Mouse (Mus musculus): ENCODE results near the gene Anxa6. TPM values are rescaled to one million over a fixed set of nuclear protein-coding genes. Genes with fewer than 3 reads are reported as not detected.

Anxa6 gene
- total and polyA plus RNA-seq, 3 experiments, result 47.0 to 49.4 TPM; not detected in 1

DNA sequence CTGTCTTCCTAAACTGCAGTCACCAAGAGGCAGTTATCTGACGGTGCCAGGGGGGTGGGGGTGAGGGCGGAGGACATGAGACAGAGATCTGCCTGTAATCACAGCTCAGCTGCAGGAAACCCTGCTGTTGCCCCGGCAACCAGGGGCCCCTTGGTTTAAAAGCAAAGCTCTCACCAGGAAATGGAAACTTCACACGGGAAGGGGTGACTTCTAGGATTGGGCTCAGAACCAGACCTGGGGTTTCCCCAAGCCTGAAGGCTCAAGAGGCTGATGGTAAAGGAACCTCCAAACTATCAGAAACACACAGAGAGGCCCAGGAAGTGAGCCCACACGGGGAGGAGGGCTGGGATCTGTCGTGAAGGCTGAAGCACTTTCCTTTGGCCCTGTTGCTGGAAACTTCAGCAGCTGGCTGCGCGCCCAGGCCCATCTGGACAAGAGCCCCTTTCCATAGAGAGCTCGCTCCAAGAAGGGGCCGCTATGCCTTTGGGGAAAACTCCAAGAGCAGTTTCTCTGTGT, 10.1 kb downstream of the Anxa6 start:
- Histone ChIP-seq H3K27me3 (ENCODE audit: control insufficient read depth in 1 of 2, insufficient read depth in 2 of 2, low read length in 2 of 2) (no peaks in the 10 kb centered on the region), H3K79me2 (ENCODE audit: control insufficient read depth, insufficient read depth, low read length, poor library complexity) (no peaks in the 10 kb centered on the region), H3K4me3 (ENCODE audit: control insufficient read depth in 1 of 2, insufficient read depth in 1 of 2, low read depth in 2 of 2, low read length in 2 of 2) (no peak overlapping the region), H3K27ac (ENCODE audit: control insufficient read depth, low read depth, low read length) (peak overlapping the region; percentile 31), H3K36me3 (ENCODE audit: control insufficient read depth in 1 of 2, insufficient read depth in 2 of 2, low read length in 2 of 2) (peaks cover 0 to 17% of the 10 kb centered on the region in 2 experiments; a peak in 2 of 4 replicates), H3K9ac (ENCODE audit: control insufficient read depth, low read depth, low read length, poor library complexity, severe bottlenecking) (0 out of 2 replicates have a peak overlapping the region, but pooled peaks have one; percentile 5), H3K9me3 (replicated peaks; ENCODE audit: insufficient read depth, low read length) (no peaks in the 10 kb centered on the region), H3K4me1 (ENCODE audit: control insufficient read depth in 1 of 2, insufficient read depth in 2 of 2, low read length in 2 of 2) (peaks cover 4 to 22% of the 10 kb centered on the region in 2 experiments)
- DNase-seq (ENCODE audit: low read depth, low spot score), result peak; percentile 91
- TF ChIP-seq EP300 (IDR thresholded peaks at IDR 0.05; ENCODE audit: low read depth in 1 of 2, low read length in 2 of 2) (peak; percentile 79 to 89), MAZ (IDR thresholded peaks at IDR 0.05; ENCODE audit: low read depth, low read length) (peak; percentile 97), CTCF (IDR thresholded peaks at IDR 0.05 in 2 of 3, conservative IDR thresholded peaks at IDR 0.05 in 1 of 3; ENCODE audit: control insufficient read depth in 1 of 3, insufficient read depth in 1 of 3, low read depth in 2 of 3, low read length in 3 of 3, poor library complexity in 1 of 3, severe bottlenecking in 1 of 3) (no peak), POLR2AphosphoS5 (IDR thresholded peaks at IDR 0.05; ENCODE audit: borderline replicate concordance, low read depth, low read length) (no peak), TAL1 (IDR thresholded peaks at IDR 0.05; ENCODE audit: low read length) (peak; percentile 77), ELF1 (IDR thresholded peaks at IDR 0.05; ENCODE audit: low read depth, low read length) (peak; percentile 74), ETS1 (IDR thresholded peaks at IDR 0.05; ENCODE audit: low read depth, low read length) (peak; percentile 91), NELFE (IDR thresholded peaks at IDR 0.05; ENCODE audit: low read depth, low read length) (0 out of 2 replicates have a peak, but pooled peaks have one; percentile 25), MAFK (IDR thresholded peaks at IDR 0.05; ENCODE audit: borderline replicate concordance, low read depth, low read length) (peak; percentile 28; the same call in 1 of the 2 replicates), HCFC1 (IDR thresholded peaks at IDR 0.05; ENCODE audit: low read depth, low read length) (no peak), TCF12 (IDR thresholded peaks at IDR 0.05; ENCODE audit: low read depth, low read length) (peak; percentile 88), SIN3A (IDR thresholded peaks at IDR 0.05; ENCODE audit: low read length) (peak; percentile 87), GATA1 (IDR thresholded peaks at IDR 0.05; ENCODE audit: low read depth, low read length) (peak; percentile 87), BHLHE40 (IDR thresholded peaks at IDR 0.05; ENCODE audit: borderline replicate concordance, low read depth, low read length) (0 out of 2 replicates have a peak, but pooled peaks have one; percentile 11), RCOR1 (IDR thresholded peaks at IDR 0.05; ENCODE audit: low read depth, low read length) (peak; percentile 99)

DNA sequence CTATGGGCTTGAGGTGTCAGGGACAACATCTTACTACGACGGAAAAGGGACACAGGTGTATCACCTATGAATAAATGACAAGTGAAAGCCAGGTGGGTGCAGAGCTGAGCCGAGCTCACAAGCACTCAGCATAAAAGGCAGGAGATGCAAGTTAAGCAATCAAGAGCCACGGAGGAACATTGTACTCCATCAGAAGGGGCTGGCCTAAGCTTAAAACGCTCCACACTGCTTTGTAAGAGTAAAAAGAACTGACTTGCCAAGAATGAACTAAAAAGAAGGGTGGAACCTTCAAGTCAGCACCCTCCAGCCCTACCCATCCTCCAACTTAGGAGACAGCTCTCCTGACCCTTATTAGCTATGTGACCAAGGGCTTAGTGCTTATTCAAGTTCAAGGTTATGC, 10.7 kb downstream of the Anxa6 start:
- DNase-seq (ENCODE audit: low read depth, low spot score), result no peak
- H3K4me1 ChIP-seq (ENCODE audit: control insufficient read depth in 1 of 2, insufficient read depth in 2 of 2, low read length in 2 of 2), result peaks cover 4 to 22% of the 10 kb centered on the region in 2 experiments
- peaks cover 0 to 17% of the 10 kb centered on the region in 2 experiments; a peak in 2 of 4 replicates for H3K36me3 ChIP-seq (ENCODE audit: control insufficient read depth in 1 of 2, insufficient read depth in 2 of 2, low read length in 2 of 2)
- no peaks in the 10 kb centered on the region for H3K27me3 ChIP-seq (ENCODE audit: control insufficient read depth in 1 of 2, insufficient read depth in 2 of 2, low read length in 2 of 2)
- H3K9ac ChIP-seq (ENCODE audit: control insufficient read depth, low read depth, low read length, poor library complexity, severe bottlenecking), result no peak overlapping the region
- TF ChIP-seq MAZ (IDR thresholded peaks at IDR 0.05; ENCODE audit: low read depth, low read length) (no peak), BHLHE40 (IDR thresholded peaks at IDR 0.05; ENCODE audit: borderline replicate concordance, low read depth, low read length) (no peak), MYC (IDR thresholded peaks at IDR 0.05; ENCODE audit: low read depth, low read length) (no peak)
- H3K27ac ChIP-seq (ENCODE audit: control insufficient read depth, low read depth, low read length), result peak overlapping the region; percentile 36
- H3K9me3 ChIP-seq (replicated peaks; ENCODE audit: insufficient read depth, low read length), result no peaks in the 10 kb centered on the region
- no peak overlapping the region for H3K4me3 ChIP-seq (ENCODE audit: control insufficient read depth in 1 of 2, insufficient read depth in 1 of 2, low read depth in 2 of 2, low read length in 2 of 2)
- no peaks in the 10 kb centered on the region for H3K79me2 ChIP-seq (ENCODE audit: control insufficient read depth, insufficient read depth, low read length, poor library complexity)
